Mouse (Mus musculus): ENCODE data around the gene Pfn5.
"Not testable (repeated sequence)": the region's sequence is repeated elsewhere in the genome, so short reads cannot be mapped to it uniquely, and the experiment has no call there.

The Pfn5 gene

GRCm38 (mm10) chrX:95557887-95558286 is at the start of gene Pfn5, which contains the start of gene Asb12:
Pfn5 (plus strand) TSS chrX:95558104.
Asb12 (minus strand) TSS chrX:95557987.
- no peak for DNase-seq (ENCODE audit: low spot score)

GRCm38 (mm10) chrX:95523883-95524282 is 34.0 kb upstream of the Pfn5 start:
- DNase-seq (ENCODE audit: low spot score) = no peak

GRCm38 (mm10) chrX:95525166-95525565 is 32.7 kb upstream of the Pfn5 start:
- no peak for DNase-seq (ENCODE audit: low spot score)

- DNase-seq (ENCODE audit: low spot score) = not testable (repeated sequence)
Measured at GRCm38 (mm10) chrX:95535493-95535892, 22.4 kb upstream of the Pfn5 start.

GRCm38 (mm10) chrX:95554321-95554720 is 3.6 kb upstream of the Pfn5 start:
- no peak for DNase-seq (ENCODE audit: low spot score)

GRCm38 (mm10) chrX:95600609-95601008 is 42.7 kb downstream of the Pfn5 start:
- no peak for DNase-seq (ENCODE audit: low spot score)

Measured in layer of hippocampus, adult 11-12 months (tissue).